ENCODE assay signal across 14 mouse cellular contexts in genomic region chr6:115730560-115731342, GRCm38 (mm10). TPM values are rescaled to one million over a fixed set of nuclear protein-coding genes. Genes with fewer than 3 reads are reported as not detected.
A peak's percentile ranks its signal among the peaks of the same experiment; 100 is the strongest.
DNase-seq lines count a peak whose midpoint lies in the region; ATAC-seq and TF ChIP-seq lines count a peak whose summit lies in the region.
"Had no signal": no experiment of that assay in that cellular context is flagged by ENCODE, and none has a peak within 500 bp of the region (broad histone marks: within the 10 kb centered on the region; RNA-seq: fewer than 3 reads in every experiment).

No protein-coding gene starts in this region.

- WGBS in heart, embryonic 10.5 days, result 69% methylated on average over 20 of the region's 20 CpGs
- WGBS in kidney, embryonic 16.5 days, result 26% methylated on average over 20 of the region's 20 CpGs
- 68% methylated on average over 20 of the region's 20 CpGs for WGBS in limb, embryonic 12.5 days

- H3K27me3 ChIP-seq in heart, embryonic 10.5 days (ENCODE audit: insufficient read depth, poor library complexity, severe bottlenecking), result no peaks in the 10 kb centered on the region
- H3K27me3 ChIP-seq in kidney, embryonic 16.5 days (ENCODE audit: insufficient read depth, low read length), result no peaks in the 10 kb centered on the region
- no peaks in the 10 kb centered on the region for H3K27me3 ChIP-seq in ES-Bruce4 (ENCODE audit: control insufficient read depth, insufficient read depth, low read length, poor library complexity, severe bottlenecking)
- H3K27me3 ChIP-seq in limb, embryonic 12.5 days, result no peaks in the 10 kb centered on the region
- H3K27me3 ChIP-seq: neural tube, embryonic 15.5 days had no signal

- DNase-seq in heart, adult 11 months, result peak; percentile 89
- DNase-seq in heart, embryonic 10.5 days (ENCODE audit: low spot score), result no peak
- DNase-seq in kidney, postnatal 10 days, result no peak
- DNase-seq in adrenal gland, adult 8-10 months, result no peak
- DNase-seq: cerebellum, adult 18-20 months; right cerebral cortex, adult 18-20 months; thymus, adult 2 months had no signal

- H3K27ac ChIP-seq in heart, embryonic 10.5 days, result no peak overlapping the region
- H3K27ac ChIP-seq in kidney, embryonic 16.5 days (ENCODE audit: low read length), result no peak overlapping the region
- peak overlapping the region; percentile 80 for H3K27ac ChIP-seq in ES-Bruce4 (ENCODE audit: insufficient read depth, low read length)
- H3K27ac ChIP-seq in limb, embryonic 12.5 days, result peak overlapping the region; percentile 50; the same call in 1 of the 2 replicates
- H3K27ac ChIP-seq: neural tube, embryonic 15.5 days had no signal

- no peak for ATAC-seq in kidney, embryonic 16.5 days (ENCODE audit: low FRiP score, low TSS enrichment)
- no peak for ATAC-seq in limb, embryonic 12.5 days (ENCODE audit: insufficient number of reproducible peaks, insufficient read depth, low FRiP score, low TSS enrichment, low read depth)
- ATAC-seq in cerebellum, adult (ENCODE audit: insufficient number of reproducible peaks, low FRiP score, low TSS enrichment), result no peak
- ATAC-seq: inflammation-experienced regulatory T-cells, adult 6 months had no signal

- no peak overlapping the region for H3K4me3 ChIP-seq in heart, embryonic 10.5 days
- peak overlapping the region; percentile 5; the same call in 1 of the 2 replicates for H3K4me3 ChIP-seq in kidney, embryonic 16.5 days (ENCODE audit: low read length)
- peak overlapping the region; percentile 86 for H3K4me3 ChIP-seq in ES-Bruce4 (ENCODE audit: low read depth, low read length)
- H3K4me3 ChIP-seq in limb, embryonic 12.5 days (replicated peaks), result no peak overlapping the region
- H3K4me3 ChIP-seq: neural tube, embryonic 15.5 days had no signal

- peak; percentile 73; the same call in 1 of the 2 replicates for TF ChIP-seq EP300 in ES-Bruce4 (IDR thresholded peaks at IDR 0.05; ENCODE audit: insufficient read depth, low read depth, low read length)

- peaks cover 6% of the 10 kb centered on the region; the same call in 1 of the 2 replicates for H3K4me1 ChIP-seq in heart, embryonic 10.5 days
- H3K4me1 ChIP-seq in kidney, embryonic 16.5 days (ENCODE audit: insufficient read depth, low read length), result peaks cover 13% of the 10 kb centered on the region
- H3K4me1 ChIP-seq in ES-Bruce4 (ENCODE audit: control insufficient read depth, insufficient read depth, low read length), result peaks cover 3% of the 10 kb centered on the region
- H3K4me1 ChIP-seq in limb, embryonic 12.5 days (replicated peaks), result peaks cover 5% of the 10 kb centered on the region

- peak overlapping the region; percentile 31 for H3K9ac ChIP-seq in kidney, embryonic 16.5 days (replicated peaks; ENCODE audit: low read length)
- H3K9ac ChIP-seq in ES-Bruce4 (ENCODE audit: low read depth, poor library complexity, severe bottlenecking), result peak overlapping the region; percentile 85
- no peak overlapping the region for H3K9ac ChIP-seq in limb, embryonic 12.5 days (replicated peaks)
- H3K9ac ChIP-seq: neural tube, embryonic 15.5 days had no signal

- H3K9me3 ChIP-seq in heart, embryonic 10.5 days, result no peaks in the 10 kb centered on the region
- H3K9me3 ChIP-seq in kidney, embryonic 16.5 days (ENCODE audit: low read length), result peaks cover 8% of the 10 kb centered on the region
- H3K9me3 ChIP-seq in ES-Bruce4 (replicated peaks; ENCODE audit: control insufficient read depth, insufficient read depth, low read length, poor library complexity, severe bottlenecking), result no peaks in the 10 kb centered on the region
- peaks cover 7% of the 10 kb centered on the region; the same call in 1 of the 2 replicates for H3K9me3 ChIP-seq in limb, embryonic 12.5 days

- peak; percentile 20 for TF ChIP-seq POLR2A in ES-Bruce4 (IDR thresholded peaks at IDR 0.05; ENCODE audit: insufficient read depth, low read length)

- TF ChIP-seq CTCF in ES-Bruce4 (IDR thresholded peaks at IDR 0.05; ENCODE audit: low read depth, low read length), result no peak

- peak overlapping the region; percentile 38 for H3K4me2 ChIP-seq in kidney, embryonic 16.5 days (replicated peaks; ENCODE audit: low read depth, low read length)
- H3K4me2 ChIP-seq in limb, embryonic 12.5 days, result peak overlapping the region; percentile 9; the same call in 1 of the 2 replicates
- H3K4me2 ChIP-seq: neural tube, embryonic 15.5 days had no signal

- no peaks in the 10 kb centered on the region for H3K36me3 ChIP-seq in heart, embryonic 10.5 days
- no peaks in the 10 kb centered on the region for H3K36me3 ChIP-seq in kidney, embryonic 16.5 days (ENCODE audit: insufficient read depth, low read length)
- no peaks in the 10 kb centered on the region for H3K36me3 ChIP-seq in ES-Bruce4 (ENCODE audit: control insufficient read depth, insufficient read depth, low read length, poor library complexity, severe bottlenecking)
- no peaks in the 10 kb centered on the region for H3K36me3 ChIP-seq in limb, embryonic 12.5 days
- H3K36me3 ChIP-seq: G1E; neural tube, embryonic 15.5 days had no signal

RNA-seq across cellular contexts. Expression of gene Tmem40, which starts 31.5 kb away (rescaled TPM):
- 2.8 and 3.3 TPM in 2 replicates for polyA plus RNA-seq in heart, embryonic 10.5 days (2016; fragmentation: Nextera tagmentation; extraction: Ambion mirVana)
- polyA plus RNA-seq in kidney, embryonic 16.5 days (2015; fragmentation: Nextera tagmentation; extraction: Ambion mirVana), result 0.86 and 2.1 TPM in 2 replicates
- 12.9 and 16.9 TPM in 2 replicates for polyA plus RNA-seq in ES-Bruce4 (2011; ENCODE audit: insufficient read depth, insufficient read length, low read depth, missing spikeins)
- 1.7 and 1.9 TPM in 2 replicates for polyA plus RNA-seq in limb, embryonic 12.5 days (2016; fragmentation: Nextera tagmentation; extraction: Ambion mirVana)
- total RNA-seq in adrenal gland, adult 8-10 months (2022), result not detected
- polyA plus RNA-seq: inflammation-experienced regulatory T-cells, adult 6 months had no signal

RNA-seq across cellular contexts. Expression of gene Cand2, which starts 43.6 kb away (rescaled TPM):
- polyA plus RNA-seq in heart, embryonic 10.5 days (2016; fragmentation: Nextera tagmentation; extraction: Ambion mirVana), result 60.0 and 73.9 TPM in 2 replicates
- 36.8 and 40.1 TPM in 2 replicates for polyA plus RNA-seq in kidney, embryonic 16.5 days (2015; fragmentation: Nextera tagmentation; extraction: Ambion mirVana)
- 12.8 and 13.9 TPM in 2 replicates for polyA plus RNA-seq in ES-Bruce4 (2011; ENCODE audit: insufficient read depth, insufficient read length, low read depth, missing spikeins)
- polyA plus RNA-seq in limb, embryonic 12.5 days (2016; fragmentation: Nextera tagmentation; extraction: Ambion mirVana), result 66.9 and 71.8 TPM in 2 replicates
- 10 to 100 TPM; 16.1 to 22.6 (median 18.0) TPM for total RNA-seq in adrenal gland, adult 8-10 months (2022)

RNA-seq across cellular contexts. Expression of gene Raf1, which starts 54.3 kb away (rescaled TPM):
- 94.0 and 101 TPM in 2 replicates for polyA plus RNA-seq in heart, embryonic 10.5 days (2016; fragmentation: Nextera tagmentation; extraction: Ambion mirVana)
- 91.0 and 95.7 TPM in 2 replicates for polyA plus RNA-seq in kidney, embryonic 16.5 days (2015; fragmentation: Nextera tagmentation; extraction: Ambion mirVana)
- 67.7 and 81.1 TPM in 2 replicates for polyA plus RNA-seq in ES-Bruce4 (2011; ENCODE audit: insufficient read depth, insufficient read length, low read depth, missing spikeins)
- 134 and 135 TPM in 2 replicates for polyA plus RNA-seq in limb, embryonic 12.5 days (2016; fragmentation: Nextera tagmentation; extraction: Ambion mirVana)
- total RNA-seq in adrenal gland, adult 8-10 months (2022), result 100 to 1,000 TPM in 2 of 4 experiments, 10 to 100 TPM in 2; 88.8 to 113 (median 97.7) TPM

Comparison
In these comparisons a context has a peak if more than half of its experiments do, and no peak if none do; other contexts are left out.
1. H3K27ac ChIP-seq: peak in ES-Bruce4 (single experiment) and limb, embryonic 12.5 days (single experiment); none in heart, embryonic 10.5 days (single experiment) and kidney, embryonic 16.5 days (single experiment).
2. H3K4me3 ChIP-seq: peak in kidney, embryonic 16.5 days (single experiment) and ES-Bruce4 (single experiment); none in heart, embryonic 10.5 days (single experiment) and limb, embryonic 12.5 days (single experiment).